7 mouse cellular contexts compared by ENCODE assay signal in the genomic region with DNA sequence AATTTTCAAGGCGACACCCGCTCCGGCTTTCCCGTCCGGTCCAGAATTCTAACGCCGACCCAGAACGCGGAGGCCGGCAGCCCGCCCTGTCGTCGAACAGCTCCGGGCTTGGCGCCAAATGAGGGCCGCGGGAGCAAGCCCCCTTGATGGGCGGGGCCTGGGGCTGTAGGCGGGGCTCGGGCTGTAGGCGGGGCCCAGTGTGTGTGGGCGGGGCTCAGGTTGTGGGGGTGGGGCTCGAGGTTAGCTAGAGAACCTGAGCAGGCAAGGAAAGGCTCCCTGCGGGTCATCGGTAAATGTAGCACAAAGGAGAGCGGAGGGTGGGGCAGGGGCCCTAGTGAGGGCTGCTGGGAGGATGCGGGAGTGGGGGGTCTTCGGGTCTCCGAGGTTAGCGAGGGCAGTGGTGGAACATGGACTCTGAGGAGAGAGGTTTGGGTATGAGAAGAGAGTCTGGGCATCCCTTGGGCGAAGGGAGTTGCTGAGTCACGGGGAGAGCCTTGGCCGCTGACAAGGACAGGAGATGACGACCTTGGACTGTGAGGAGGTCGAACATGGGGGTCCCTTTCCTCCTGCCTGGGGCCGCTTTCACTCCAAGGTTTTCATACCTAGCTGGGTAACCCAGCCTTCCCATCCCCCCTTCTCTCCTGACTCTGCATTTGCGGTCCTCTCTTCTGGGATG. TPM values are rescaled to one million over a fixed set of nuclear protein-coding genes. Genes with fewer than 3 reads are reported as not detected.
DNase-seq lines count a peak whose midpoint lies in the region; ATAC-seq and TF ChIP-seq lines count a peak whose summit lies in the region.

A gene (minus strand): TSS at position 120 of the 676 bp plus-strand sequence.

- no peak for TF ChIP-seq POLR2A in lung, adult 2 months (IDR thresholded peaks at IDR 0.05; ENCODE audit: borderline replicate concordance, extremely low read depth, low read depth, low read length)

- no peaks in the 10 kb centered on the region for H3K36me3 ChIP-seq in intestine, embryonic 14.5 days (ENCODE audit: control insufficient read depth, insufficient read depth, low read length)
- no peaks in the 10 kb centered on the region for H3K36me3 ChIP-seq in neural tube, embryonic 14.5 days (ENCODE audit: control insufficient read depth, insufficient read depth, low read length)

- ATAC-seq in intestine, embryonic 14.5 days (replicated peaks; ENCODE audit: low FRiP score, low TSS enrichment, low read depth) = 0 out of 2 replicates have a peak, but pooled peaks have one; percentile 53
- no peak for ATAC-seq in neural tube, embryonic 14.5 days (ENCODE audit: low read depth)
- no peak for ATAC-seq in activated CD4-positive, CD25-positive, alpha-beta regulatory T cell, adult 4 months

- TF ChIP-seq CTCF in lung, adult 2 months (IDR thresholded peaks at IDR 0.05; ENCODE audit: insufficient read depth, low read length) = no peak

- WGBS in intestine, embryonic 14.5 days = 9% methylated on average over 37 of the region's 37 CpGs
- 12% methylated on average over 37 of the region's 37 CpGs for WGBS in lung, adult 2 months
- WGBS in neural tube, embryonic 14.5 days = 10% methylated on average over 37 of the region's 37 CpGs

- H3K4me1 ChIP-seq in intestine, embryonic 14.5 days (replicated peaks; ENCODE audit: control insufficient read depth, insufficient read depth, low read length) = no peaks in the 10 kb centered on the region
- no peaks in the 10 kb centered on the region; the same call in 1 of the 2 replicates for H3K4me1 ChIP-seq in lung, adult 2 months (ENCODE audit: control insufficient read depth, insufficient read depth, low read length)
- H3K4me1 ChIP-seq in neural tube, embryonic 14.5 days (ENCODE audit: control insufficient read depth, insufficient read depth, low read length) = no peaks in the 10 kb centered on the region

- H3K4me3 ChIP-seq in intestine, embryonic 14.5 days (ENCODE audit: low read depth, low read length) = peak within 1 kb of the TSS; percentile 30
- no peak within 1 kb of the TSS for H3K4me3 ChIP-seq in lung, adult 2 months (replicated peaks; ENCODE audit: extremely low read depth, low read depth, low read length)
- peak within 1 kb of the TSS; percentile 9; the same call in 1 of the 2 replicates for H3K4me3 ChIP-seq in neural tube, embryonic 14.5 days (ENCODE audit: low read depth, low read length)

- peak within 1 kb of the TSS; percentile 47 for H3K4me2 ChIP-seq in intestine, embryonic 14.5 days (ENCODE audit: low read length)
- H3K4me2 ChIP-seq in neural tube, embryonic 14.5 days (ENCODE audit: low read depth, low read length) = peak within 1 kb of the TSS; percentile 21

- H3K27ac ChIP-seq in intestine, embryonic 14.5 days (ENCODE audit: low read depth) = no peak within 1 kb of the TSS
- no peak within 1 kb of the TSS for H3K27ac ChIP-seq in neural tube, embryonic 14.5 days (ENCODE audit: low read depth, low read length)

- peak within 1 kb of the TSS; percentile 36 for H3K9ac ChIP-seq in intestine, embryonic 14.5 days (ENCODE audit: low read length)
- no peak within 1 kb of the TSS for H3K9ac ChIP-seq in neural tube, embryonic 14.5 days (replicated peaks; ENCODE audit: low read depth, low read length)

- 0 out of 2 replicates have a peak, but pooled peaks cover 4% of the 10 kb centered on the region for H3K27me3 ChIP-seq in intestine, embryonic 14.5 days (replicated peaks; ENCODE audit: control insufficient read depth, insufficient read depth, low read length)
- no peaks in the 10 kb centered on the region for H3K27me3 ChIP-seq in neural tube, embryonic 14.5 days (ENCODE audit: control insufficient read depth, insufficient read depth, low read length)

- H3K9me3 ChIP-seq in intestine, embryonic 14.5 days (ENCODE audit: control insufficient read depth, low read length) = no peaks in the 10 kb centered on the region
- H3K9me3 ChIP-seq in neural tube, embryonic 14.5 days (ENCODE audit: control insufficient read depth, low read length) = no peaks in the 10 kb centered on the region

- peak; percentile 40 for DNase-seq in Muller cell, postnatal 12 days (ENCODE audit: inconsistent ontology term)
- peak; percentile 82 for DNase-seq in adrenal gland, postnatal 14 days
- peak; percentile 65 for DNase-seq in gastrocnemius, postnatal 10 days
- DNase-seq in intestine, embryonic 14.5 days (ENCODE audit: low spot score) = peak; percentile 80
- DNase-seq in lung, adult 2 months = peak; percentile 22

RNA-seq across cellular contexts. Expression of the gene that starts here (rescaled TPM):
- total RNA-seq in adrenal gland, postnatal 14 days (2021) = 3.1 TPM in 2 replicates
- total RNA-seq in gastrocnemius, postnatal 10 days (2021) = 1 to 10 TPM in 1 of 2 experiments, under 1 TPM in 1; 0.40 to 1.0 TPM
- 2.0 and 2.6 TPM in 2 replicates for polyA plus RNA-seq in intestine, embryonic 14.5 days (2014; fragmentation: Nextera tagmentation; extraction: Ambion mirVana)
- 0.10 and 0.12 TPM in 2 replicates for polyA plus RNA-seq in lung, adult 2 months (2012; rRNA removed)
- polyA plus RNA-seq in neural tube, embryonic 14.5 days (2014; fragmentation: Nextera tagmentation; extraction: Ambion mirVana) = 0.88 and 1.5 TPM in 2 replicates
- not detected for polyA plus RNA-seq in activated CD4-positive, CD25-positive, alpha-beta regulatory T cell, adult 4 months (2017; shearing (Covaris generic))

Comparison
In these comparisons a context has a peak if more than half of its experiments do, and no peak if none do; other contexts are left out.
1. Peak in DNase-seq in lung, adult 2 months; RNA of the gene not detected or under 1 TPM.
2. DNase-seq: peak in every context shown above with its lines; median percentile 82 in adrenal gland, postnatal 14 days; 80 in intestine, embryonic 14.5 days; 65 in gastrocnemius, postnatal 10 days; 40 in Muller cell, postnatal 12 days; 22 in lung, adult 2 months.